Mouse (Mus musculus): ENCODE measurements around the gene Hspb2.

DNA sequence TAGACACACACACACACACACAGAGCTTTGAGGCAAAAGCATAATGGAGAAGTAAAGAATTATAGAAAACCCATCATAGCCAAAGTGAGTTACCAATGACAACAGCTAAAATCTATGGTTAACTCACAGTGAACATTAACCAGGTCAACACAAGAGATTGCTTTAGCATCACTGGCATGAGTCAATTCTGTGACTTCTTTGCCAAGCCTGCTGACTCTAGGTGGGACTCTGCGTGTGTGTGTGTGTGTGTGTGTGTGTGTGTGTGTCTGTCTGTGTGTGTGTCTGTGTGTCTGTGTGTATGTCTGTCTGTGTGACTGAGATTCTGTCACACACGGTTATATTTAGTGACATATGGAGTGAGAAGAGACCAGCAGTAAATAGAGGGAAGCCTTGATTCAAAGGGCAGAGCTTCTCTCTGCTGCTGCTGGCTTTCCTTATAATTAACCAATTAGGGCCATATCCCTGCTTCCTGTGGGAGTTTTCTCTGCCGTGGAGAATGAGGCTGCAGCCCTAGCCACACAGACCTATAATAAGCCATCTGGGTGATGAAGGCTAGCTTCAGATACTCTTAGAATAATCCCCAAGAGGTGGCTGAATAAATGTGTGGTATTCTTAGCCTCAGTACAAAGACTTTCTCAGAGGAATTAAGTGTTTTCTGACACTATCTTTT is 27.4 kb downstream of the Hspb2 start:
- TF ChIP-seq POLR2A (IDR thresholded peaks at IDR 0.05; ENCODE audit: low read depth, low read length) (no peak), CTCF (IDR thresholded peaks at IDR 0.05; ENCODE audit: borderline replicate concordance, insufficient read depth, low read length) (no peak)
